Mouse (Mus musculus): ENCODE results near the gene Mdh1b. TPM values are rescaled to one million over a fixed set of nuclear protein-coding genes. Genes with fewer than 3 reads are reported as not detected.

The Mdh1b gene
- total RNA-seq (2021) = under 1 TPM in 1 of 2 experiments, not detected in 1; 0.23 TPM
- long read RNA-seq, experiment 1 = 0 reads
- long read RNA-seq, experiment 2 = 0 reads

DNA sequence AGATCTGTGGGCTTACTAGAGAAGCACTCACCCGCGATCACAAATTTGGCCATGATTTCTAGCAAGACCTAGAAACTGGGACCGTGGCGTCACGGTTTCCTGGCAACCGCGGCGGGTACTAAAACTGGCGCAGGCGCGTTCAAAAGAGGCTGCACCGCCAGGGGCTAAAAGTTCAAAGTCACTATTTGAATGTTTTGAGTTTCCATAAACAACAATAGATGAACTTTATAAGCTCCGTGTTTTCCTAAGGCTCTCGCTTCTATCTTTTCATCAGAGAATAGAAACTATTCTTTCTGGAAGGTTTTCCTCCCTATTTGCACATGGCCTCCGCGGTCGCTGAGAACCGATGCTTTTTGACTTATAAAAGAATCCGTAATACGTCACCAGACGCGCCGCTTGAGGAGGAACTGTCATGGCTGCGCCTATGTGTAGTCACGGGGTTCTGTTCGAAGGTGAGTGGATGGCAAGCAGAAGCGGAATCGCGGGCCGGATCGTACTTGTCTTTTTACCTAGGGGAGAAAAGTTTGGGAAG is at the start of gene Mdh1b, which contains the start of gene Fastkd2:
TSS of gene Mdh1b (minus strand) at position 79 of the 532 bp plus-strand sequence.
TSS of gene Fastkd2 (plus strand) at position 375 of the 532 bp plus-strand sequence.
- DNase-seq (ENCODE audit: low spot score in 2 of 2) = peak; percentile 79 to 88

GRCm38 (mm10) chr1:63776902-63777630 is 46.9 kb upstream of the Mdh1b start:
- no peak for DNase-seq (ENCODE audit: low spot score in 2 of 2)

GRCm38 (mm10) chr1:63776396-63776795 is 46.3 kb upstream of the Mdh1b start:
- no peak for DNase-seq (ENCODE audit: low spot score in 2 of 2)

GRCm38 (mm10) chr1:63770309-63770708 is 40.2 kb upstream of the Mdh1b start:
- DNase-seq (ENCODE audit: low spot score in 2 of 2) = no peak

DNA sequence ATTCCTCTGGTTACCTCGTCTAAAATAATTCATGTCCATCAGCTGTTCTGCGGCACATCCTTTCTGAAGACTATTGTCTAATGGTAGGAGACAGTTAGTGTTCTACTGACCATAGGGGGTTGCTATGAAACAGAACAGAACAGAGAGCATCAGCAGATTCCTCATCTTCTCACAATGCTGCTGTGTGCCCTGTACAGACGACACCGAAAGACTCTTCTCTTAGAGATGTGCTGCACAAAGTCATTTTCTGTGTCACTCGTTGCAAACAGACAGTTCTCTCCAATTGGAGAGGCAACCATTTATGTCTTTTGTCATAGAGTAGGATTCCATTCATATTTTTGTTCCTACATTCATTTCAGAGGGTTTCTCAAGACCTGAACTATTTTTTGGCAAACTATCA is 39.0 kb upstream of the Mdh1b start, which contains the start of gene 4933402D24Rik:
TSS of gene 4933402D24Rik (minus strand) at position 101 of the 400 bp plus-strand sequence.
- no peak for DNase-seq (ENCODE audit: low spot score in 2 of 2)

- no peak for DNase-seq (ENCODE audit: low spot score in 2 of 2)
Measured at GRCm38 (mm10) chr1:63768112-63768511, 38.0 kb upstream of the Mdh1b start.

DNA sequence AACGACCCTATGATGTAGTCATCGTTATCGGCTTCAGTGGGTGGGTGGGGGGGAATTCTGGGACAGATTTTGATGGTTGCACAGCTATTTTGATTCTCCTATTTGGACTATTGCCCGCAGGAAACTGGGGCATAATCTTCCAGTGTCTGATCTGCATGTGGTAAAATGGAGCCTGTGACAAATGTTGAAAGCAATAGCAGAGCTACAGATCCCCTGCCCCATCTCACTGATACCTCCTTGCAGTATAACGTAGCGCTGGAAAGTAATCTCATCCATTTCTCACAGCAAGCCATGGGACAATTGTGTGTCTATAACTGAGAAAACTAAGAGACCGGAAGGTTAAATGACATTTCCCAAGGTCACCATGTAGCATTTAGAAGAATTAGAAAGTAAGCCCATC is 34.3 kb upstream of the Mdh1b start:
- DNase-seq (ENCODE audit: low spot score in 2 of 2) = no peak

GRCm38 (mm10) chr1:63763881-63764386 is 33.8 kb upstream of the Mdh1b start:
- no peak for DNase-seq (ENCODE audit: low spot score in 2 of 2)

DNA sequence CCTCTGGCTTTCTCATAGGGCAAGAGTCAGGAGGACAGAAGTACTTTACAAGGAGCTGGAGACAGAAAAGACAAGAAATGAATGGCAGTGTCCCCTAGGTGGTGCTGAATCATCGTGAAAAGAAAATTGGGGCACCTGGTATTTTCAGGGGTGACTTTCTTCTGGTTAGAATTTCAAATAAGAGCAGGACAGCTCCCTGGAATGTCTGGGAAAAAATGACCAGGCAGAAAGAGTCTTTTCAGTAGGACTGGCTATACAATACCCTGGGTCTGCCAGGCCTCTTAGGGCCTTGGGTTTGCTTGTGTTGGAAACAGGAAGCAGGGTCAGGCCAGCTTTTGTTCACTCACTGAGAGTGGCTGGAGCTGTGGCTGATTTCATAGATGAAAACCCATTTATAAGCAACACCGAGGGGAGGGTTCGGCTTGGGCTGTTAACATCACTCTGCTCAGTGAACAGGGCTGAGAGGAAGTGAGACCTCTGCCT is 33.1 kb upstream of the Mdh1b start:
- peak in 1 of 2 experiments; percentile 34 for DNase-seq (ENCODE audit: low spot score in 2 of 2)

DNA sequence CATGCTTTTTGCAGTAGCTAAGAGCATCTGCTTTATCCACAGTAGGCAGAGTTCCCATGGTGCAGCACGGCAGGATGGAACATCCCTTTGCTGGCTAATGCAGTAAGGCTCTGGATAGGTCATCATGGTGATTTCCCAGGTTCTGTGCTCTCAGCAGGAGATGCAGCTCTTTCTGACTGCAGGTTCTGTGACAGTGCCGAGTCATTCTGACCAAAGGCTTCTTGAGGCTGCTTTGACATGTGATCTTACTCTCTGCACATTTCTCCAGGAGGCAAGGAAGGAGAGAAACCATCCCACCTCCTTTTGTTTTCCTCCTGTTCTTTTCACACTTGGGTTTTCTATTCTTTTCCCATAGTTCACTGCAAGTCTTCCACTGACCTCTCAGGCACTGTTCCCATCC is 25.9 kb upstream of the Mdh1b start:
- DNase-seq (ENCODE audit: low spot score in 2 of 2) = no peak

DNA sequence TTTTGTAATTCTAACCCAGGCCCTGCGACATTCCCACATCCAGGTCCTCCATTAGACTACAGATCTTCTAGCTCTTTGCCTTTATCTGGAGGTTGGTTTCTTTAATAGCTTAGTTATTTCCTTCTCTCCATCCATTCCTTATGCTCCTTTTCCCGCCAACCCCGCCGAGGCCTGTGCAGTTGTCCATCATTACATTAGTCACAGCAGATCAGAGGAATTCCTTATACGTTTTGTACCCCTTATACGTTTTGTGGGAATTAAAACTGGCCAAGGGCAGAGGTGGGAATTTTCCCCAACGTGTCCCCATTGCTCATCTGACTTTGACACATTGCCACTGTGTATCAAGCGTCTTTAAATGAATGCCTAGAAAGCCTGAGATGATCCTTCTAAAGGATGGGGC is 322 bp downstream of the Mdh1b start:
- no peak for DNase-seq (ENCODE audit: low spot score in 2 of 2)

- no peak for DNase-seq (ENCODE audit: low spot score in 2 of 2)
Measured at GRCm38 (mm10) chr1:63720161-63720560, 10.0 kb downstream of the Mdh1b start.

GRCm38 (mm10) chr1:63708876-63709275 is 21.2 kb downstream of the Mdh1b start:
- no peak for DNase-seq (ENCODE audit: low spot score in 2 of 2)

GRCm38 (mm10) chr1:63705733-63706132 is 24.4 kb downstream of the Mdh1b start:
- DNase-seq (ENCODE audit: low spot score in 2 of 2) = no peak

DNA sequence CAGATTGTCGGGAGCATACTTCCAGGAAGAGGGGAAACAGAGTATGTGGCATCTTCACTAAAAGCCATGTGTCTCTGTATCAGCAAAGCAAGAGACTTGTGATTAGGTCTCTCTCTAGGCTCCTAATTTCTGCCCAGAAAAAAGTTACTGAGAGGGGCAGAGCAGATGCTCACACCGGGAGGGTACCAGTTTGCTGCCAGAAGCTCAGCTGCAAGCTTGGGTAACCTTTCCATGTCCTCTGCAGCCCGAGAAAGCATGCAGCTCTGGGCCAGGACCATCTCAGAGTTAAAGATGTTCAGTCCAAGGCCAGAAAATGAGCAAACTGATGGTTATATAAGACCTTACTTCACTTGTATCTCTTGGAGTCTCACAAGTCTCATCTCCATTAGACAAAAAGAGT is 33.3 kb downstream of the Mdh1b start:
- DNase-seq (ENCODE audit: low spot score in 2 of 2) = no peak

- DNase-seq (ENCODE audit: low spot score in 2 of 2) = no peak
Measured at GRCm38 (mm10) chr1:63686827-63687226, 43.3 kb downstream of the Mdh1b start, which contains the start of gene Dytn. TSS of gene Dytn (minus strand) at chr1:63686927.

DNA sequence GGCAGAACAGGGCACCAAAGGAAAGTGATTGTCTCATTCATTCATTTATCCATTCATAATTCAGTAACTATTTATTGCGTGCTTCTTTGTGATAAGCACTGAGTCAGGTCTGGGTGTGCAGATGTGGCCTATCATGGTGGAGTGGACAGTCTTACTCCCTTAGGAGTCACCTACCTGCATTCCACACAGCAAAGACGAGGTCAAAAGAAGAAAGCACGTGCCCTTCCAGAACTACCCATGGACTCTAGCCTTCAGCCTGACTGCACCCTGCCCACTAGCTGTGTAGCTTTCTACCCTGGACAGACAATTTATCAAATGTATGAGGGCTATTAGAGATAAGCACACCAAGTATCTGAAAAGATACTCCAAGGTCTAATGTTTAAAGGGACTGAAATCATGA is 54.1 kb downstream of the Mdh1b start:
- DNase-seq (ENCODE audit: low spot score in 2 of 2) = no peak

GRCm38 (mm10) chr1:63668852-63669160 is 61.3 kb downstream of the Mdh1b start:
- DNase-seq (ENCODE audit: low spot score in 2 of 2) = no peak

DNA sequence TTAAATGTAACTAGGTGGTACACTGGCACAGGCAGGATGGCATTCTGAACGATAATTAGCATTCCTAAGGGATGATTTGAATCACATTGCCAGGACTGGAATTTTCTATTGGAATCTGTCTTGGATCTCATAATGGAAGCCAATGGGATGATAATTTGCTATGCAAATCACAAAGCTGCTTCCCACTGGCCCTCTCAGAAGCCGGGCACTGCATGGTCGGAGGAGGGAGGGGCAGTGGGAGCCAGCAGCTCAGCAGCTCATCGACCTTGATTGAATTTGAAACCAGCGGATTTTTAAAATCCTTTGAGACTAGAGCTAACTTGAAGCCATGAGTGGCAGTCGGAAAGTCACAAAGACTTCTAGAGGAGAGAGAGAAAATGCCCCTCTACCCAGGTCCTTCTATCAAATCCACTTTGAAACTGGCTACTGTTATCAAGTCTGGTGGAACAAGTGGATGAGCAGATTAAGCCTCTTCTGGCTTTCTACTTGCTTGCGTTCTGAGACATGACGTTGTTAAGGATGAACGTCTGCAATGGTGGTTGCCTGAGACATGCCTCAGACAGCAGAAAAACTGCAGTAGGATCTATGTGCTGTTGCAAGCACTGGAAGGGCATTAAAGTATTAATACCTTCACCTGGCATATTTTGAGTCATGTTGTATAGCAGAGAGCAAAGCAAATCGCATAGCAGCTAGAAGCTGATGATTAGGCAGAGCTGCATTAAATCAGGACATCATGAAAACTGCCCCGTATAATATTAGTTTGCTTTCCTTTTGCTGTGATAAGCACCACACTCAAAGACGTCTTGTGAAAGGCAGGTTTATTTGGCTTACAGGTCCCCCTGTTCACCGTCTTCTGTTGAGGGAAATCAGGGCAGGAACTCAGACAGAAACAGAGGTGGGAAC is 61.9 kb downstream of the Mdh1b start:
- no peak for DNase-seq (ENCODE audit: low spot score in 2 of 2)

DNA sequence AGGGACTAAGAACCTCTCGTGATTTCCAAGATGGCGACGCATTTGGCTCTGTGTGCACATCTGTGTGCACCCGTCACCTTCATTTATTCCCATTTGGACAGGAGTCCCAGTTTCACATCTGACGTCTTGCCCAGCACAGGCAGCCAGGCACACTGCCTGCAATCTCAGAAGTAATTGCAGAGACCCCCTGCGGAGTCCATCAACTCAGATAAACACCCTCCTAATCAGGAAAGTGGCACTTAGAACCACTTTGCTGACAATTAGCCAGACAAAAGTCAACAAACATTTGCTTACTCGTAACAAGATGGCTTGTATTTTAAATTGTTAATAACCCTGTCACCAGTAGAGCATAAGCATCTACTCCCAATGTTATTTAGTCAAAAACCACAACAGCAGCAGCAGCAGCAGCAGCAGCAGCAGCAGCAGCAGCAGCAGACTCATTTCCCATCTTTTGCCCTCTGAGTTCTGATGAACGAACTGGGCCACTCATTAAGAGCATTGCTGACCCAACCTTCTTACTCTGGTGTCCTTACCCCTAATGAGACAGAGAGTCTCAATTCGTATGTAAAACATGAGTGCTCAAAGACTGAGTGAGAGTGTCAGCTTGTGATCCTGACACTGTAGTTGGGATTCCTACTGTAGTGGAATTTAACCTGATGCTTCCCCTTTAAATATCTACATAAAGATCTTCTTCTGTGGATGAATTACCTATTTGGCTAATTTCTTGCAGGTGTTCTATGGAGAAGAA is 62.7 kb downstream of the Mdh1b start:
- DNase-seq (ENCODE audit: low spot score in 2 of 2) = no peak

DNA sequence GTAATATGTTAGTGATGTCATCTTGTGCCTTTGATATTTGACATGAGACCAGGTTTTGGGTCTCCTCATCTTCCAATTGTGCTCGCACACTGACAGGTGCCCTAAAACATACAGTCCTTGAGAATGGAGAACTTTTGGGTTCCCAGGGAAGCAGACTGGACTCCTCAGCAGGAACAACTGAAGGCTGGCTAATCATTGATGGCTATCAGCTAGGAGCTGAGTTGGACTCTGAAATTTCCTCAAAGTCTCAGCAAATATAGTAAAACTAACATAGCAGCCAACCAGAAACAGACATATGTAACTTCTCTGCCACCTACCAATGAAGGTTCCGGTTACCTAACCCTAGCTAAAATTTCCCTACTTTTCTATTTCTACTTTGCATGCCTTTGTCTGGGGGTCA is 64.0 kb downstream of the Mdh1b start:
- no peak for DNase-seq (ENCODE audit: low spot score in 2 of 2)
